Mouse (Mus musculus) liver, embryonic 14.5 days (tissue): ENCODE results near the gene Slc25a12.

ENCODE experiments used
- CTCF ChIP-seq: IDR thresholded peaks from 2 replicates; pipeline ENCODE4 v1.5.1; 2016; ENCODE audit warnings: antibody characterized with exemption, low read depth, control low read depth
- EP300 ChIP-seq: IDR thresholded peaks from 2 replicates; pipeline ENCODE4 v1.6.1; 2016; ENCODE audit warnings: antibody characterized with exemption, low read depth

GRCm38 (mm10) chr2:71314080-71314479, 53.5 kb downstream of the Slc25a12 start:
- TF ChIP-seq EP300, result no peak
- TF ChIP-seq CTCF, result no peak
